Mouse (Mus musculus) ES-Bruce4 (cell line): ENCODE measurements at regions not wholly inside any gene's neighbourhood (a gene's known extent, or its start where the extent isn't known, plus 50 kb on each side); places are given as distances from the start of the nearest gene placed in this dataset.

ENCODE experiments used
- CTCF ChIP-seq: IDR thresholded peaks from one replicate; pipeline ENCODE4 v1.8.1; 2011; ENCODE audit warnings: low read depth, low read length
- EP300 ChIP-seq: IDR thresholded peaks from 2 replicates; pipeline ENCODE4 v1.6.1; 2011; ENCODE audit warnings: low read depth, low read length; ENCODE audit not compliant: insufficient read depth
- POLR2A ChIP-seq: IDR thresholded peaks from one replicate; pipeline ENCODE4 v1.8.1; 2011; ENCODE audit warnings: low read length; ENCODE audit not compliant: insufficient read depth

DNA sequence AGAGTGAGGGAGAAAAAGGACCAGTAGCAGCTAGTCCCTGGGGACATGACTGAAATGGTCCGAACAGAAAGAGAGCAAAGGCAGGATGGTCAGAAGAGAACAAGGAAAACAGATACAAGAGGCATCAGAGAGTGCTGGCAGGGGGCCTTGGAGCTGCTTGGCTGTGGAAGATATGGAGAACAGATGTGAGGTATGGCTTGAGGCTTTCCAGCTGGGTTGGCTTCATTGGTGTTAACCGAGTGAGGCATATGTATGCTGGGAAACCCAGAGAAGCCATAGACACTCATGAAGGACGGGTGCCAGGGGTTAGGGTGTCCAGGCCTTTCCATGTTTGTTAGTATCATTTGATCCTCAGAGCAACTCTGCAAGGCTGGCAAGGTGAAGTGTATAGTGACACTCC is 61.1 kb upstream of the Rasgrf1 start:
- TF ChIP-seq POLR2A (no peak), CTCF (no peak), EP300 (no peak)
